Mouse (Mus musculus): ENCODE measurements around the gene Ppil3.

Gene Ppil3

DNA sequence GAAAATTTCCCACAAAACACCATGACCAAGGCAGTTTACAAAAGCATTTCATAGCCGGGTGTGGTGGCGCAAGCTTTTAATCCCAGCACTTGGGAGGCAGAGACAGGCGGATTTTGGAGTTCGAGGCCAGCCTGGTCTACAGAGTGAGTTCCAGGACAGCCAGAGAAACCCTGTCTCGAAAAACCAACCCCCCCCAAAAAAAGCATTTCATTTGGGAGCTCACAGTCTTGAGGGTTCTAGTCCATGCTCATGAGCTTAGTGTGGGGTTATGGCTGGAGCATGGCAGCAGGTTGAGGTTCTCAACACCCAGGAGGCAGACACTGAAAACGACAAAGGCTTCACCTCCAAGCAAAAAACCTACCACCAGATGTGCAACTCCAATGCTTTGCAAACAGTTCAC is 37.1 kb downstream of the Ppil3 start:
- no peak for DNase-seq

DNA sequence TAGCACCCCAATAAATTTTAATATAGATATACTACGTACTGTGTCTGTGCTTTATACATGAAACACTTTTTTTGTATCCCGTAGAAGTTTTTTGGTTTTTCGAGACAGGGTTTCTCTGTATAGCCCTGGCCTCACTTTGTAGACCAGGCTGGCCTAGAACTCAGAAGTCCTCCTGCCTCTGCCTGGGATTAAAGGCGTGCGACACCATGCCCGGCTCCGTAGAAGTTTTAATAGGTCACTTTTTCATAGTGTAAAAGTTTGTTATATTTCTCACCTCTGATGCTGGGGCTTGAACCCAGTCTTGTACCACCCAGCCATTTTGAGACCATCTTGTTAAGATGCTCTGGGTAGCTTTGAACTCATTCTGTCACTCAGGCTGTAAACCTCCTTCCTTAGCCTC is 38.0 kb downstream of the Ppil3 start:
- no peak for DNase-seq

DNA sequence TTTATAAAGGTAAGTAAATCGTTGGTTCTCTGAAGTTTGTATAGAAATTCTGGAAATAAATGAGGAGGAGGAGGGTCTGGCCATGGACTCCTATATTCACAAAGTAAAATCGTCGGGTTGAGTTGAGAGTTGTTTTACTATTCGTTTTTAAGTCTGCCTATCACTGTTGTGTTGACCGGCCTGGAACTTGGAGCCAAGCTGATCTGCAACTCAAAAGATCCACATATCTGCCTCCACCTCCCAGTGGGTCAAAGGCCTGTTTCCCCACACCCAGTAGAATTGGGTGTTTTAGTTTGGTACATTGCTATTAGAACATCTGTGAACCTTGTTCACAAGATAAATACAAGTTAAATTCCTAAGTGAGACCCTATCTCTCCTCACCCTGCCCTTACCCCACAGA is 41.5 kb downstream of the Ppil3 start:
- no peak for DNase-seq

DNA sequence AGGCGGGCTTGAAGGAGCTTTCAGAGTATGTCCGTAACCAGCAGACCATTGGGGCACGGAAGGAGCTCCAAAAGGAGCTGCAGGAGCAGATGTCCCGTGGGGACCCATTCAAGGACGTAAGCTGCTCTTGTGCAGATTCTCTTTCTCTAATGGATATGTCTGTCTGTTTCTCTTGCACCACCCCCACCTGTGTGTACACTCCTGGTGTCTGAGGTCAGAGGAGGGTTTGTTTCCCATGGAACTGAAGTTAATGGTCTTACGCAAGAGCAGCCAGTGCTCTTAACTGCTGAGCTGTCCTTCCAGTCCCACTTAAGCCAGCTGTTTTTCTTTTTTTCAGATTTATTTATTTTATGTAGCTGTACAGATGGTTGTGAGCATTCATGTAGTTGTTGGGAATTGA is 43.9 kb downstream of the Ppil3 start:
- DNase-seq = no peak

DNA sequence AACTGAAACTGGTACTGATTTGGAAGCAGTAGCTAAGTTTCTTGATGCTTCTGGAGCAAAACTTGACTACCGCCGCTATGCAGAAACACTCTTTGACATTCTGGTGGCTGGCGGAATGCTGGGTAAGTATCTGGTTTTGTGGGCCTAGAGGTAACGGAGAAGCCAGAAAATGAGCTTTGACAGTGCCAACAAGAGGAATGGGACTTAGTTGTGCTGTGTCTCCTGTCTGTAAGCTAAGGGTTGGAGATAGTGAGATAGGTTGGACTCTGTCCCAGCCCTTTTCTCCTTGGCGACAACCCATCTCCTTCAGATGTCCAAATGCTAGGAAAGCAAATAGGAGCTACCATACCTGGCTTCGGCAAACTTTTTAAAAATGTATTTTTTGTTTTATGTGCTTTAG is 47.6 kb downstream of the Ppil3 start:
- DNase-seq = no peak

DNA sequence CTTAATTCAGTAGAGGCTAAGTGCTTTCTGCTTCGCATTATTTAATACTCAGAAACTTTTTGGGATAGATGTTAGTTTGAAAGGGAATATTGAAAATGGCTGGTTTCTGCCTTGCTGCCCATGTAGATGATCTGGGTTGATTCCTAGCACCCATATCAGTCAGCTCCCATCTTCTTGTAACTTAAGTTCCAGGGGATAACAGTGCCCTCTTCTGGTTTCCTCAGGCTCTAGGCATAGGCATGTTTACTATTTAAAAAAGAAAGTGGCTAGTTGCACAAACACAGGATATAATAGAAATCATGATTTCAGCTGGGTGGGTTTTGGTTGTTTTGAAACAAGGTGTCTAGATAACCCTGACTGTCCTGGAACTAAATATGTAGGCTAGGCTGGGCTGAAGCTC is 49.1 kb downstream of the Ppil3 start:
- no peak for DNase-seq

DNA sequence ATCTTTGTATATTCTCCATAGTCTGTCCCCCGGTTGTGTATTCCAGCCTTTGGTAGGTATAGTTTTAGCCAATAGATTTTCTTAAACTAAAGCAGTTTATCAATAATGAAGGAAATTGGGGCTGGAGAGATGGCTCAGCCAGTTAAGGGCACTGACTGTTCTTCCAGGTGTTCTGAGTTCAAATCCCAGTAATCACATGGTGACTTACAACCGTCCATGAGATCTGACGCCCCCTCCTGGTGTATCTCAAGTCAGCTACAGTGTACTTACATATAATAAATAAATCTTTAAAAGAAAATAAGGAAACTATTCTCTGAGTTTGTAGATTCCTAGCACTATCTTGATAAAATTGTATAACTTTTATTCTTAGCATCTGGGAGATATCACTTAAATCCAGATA is 49.9 kb downstream of the Ppil3 start:
- DNase-seq = no peak

DNA sequence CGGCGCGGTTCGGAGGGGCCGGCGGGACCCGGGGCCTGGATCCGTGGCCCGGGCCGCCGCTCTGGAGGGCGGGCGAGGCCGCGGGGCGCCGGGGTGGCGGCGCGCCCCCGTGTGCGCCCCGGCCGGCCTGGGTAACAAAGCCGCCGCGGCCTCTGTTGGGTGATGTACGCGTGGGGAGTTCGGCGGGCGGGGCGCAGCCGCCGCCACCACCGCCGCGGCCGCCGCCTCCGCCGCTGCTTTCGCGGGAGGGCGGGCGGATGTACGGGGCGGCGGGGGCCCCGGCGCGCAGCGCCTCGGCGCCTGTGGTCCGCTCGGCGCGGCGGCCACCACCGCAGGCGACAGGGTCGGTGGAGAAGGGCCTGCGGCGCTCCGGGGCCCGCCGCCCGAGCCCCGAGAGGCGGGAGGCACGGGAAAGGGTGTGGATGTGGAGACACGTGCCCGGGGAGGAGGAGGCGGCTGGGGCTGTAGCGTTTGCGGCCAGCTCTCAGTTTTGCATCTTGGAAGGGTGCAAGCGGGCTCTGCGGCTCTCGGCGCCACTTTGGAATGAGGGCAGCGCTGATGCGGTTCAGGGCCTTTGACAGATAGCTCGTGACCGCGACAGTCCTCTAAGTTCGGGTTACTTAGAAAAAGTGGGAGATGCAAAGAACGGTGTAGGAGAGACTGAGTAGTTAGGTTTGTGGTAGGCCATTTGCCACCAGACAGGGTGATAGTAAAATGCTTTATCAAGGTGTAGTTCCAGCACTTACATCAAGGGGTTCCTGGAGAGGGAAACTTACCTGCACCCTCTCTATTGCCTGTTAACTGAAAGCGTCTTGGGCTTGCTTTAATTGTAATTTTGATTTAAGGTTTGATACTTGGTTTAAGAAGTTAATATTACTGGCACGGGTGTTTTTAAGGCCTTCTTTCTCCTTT is 51.7 kb downstream of the Ppil3 start:
- DNase-seq = peak; percentile 70 to 71

DNA sequence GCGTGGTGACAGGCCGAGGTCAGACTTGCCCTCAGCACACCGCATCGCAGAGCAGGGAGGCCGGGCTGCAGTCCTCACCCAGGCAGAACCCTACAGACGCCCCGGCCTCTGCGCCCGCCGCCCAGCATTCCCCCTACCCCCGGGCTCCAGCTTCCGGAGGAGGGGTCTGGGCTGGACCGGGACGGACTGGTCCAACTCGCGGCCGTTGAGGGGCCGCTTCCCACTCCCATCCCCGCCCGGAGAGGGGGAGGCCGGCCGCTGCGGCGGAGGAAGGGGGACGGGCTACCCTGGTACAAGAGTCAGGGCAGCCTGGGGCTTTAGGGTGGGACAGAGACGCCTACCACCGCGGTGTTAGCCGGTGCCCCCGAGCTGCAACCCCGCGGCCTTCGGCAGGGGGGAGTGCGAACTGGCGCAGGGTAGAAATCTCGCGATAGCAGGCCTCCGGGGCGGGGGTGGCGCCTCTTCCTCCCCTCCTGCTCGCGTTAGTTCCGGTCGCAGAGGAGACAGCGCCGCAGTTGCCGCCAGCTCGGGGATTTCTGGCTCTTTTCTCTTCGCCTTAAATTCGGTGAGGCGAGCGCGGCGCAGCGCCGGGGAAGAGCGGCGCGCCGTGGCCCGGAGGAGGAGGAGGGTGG is 52.5 kb downstream of the Ppil3 start, which contains the start of gene Bzw1:
Gene Bzw1 (plus strand): TSS at position 247 of the 632 bp plus-strand sequence.
- DNase-seq = peak; percentile 96

DNA sequence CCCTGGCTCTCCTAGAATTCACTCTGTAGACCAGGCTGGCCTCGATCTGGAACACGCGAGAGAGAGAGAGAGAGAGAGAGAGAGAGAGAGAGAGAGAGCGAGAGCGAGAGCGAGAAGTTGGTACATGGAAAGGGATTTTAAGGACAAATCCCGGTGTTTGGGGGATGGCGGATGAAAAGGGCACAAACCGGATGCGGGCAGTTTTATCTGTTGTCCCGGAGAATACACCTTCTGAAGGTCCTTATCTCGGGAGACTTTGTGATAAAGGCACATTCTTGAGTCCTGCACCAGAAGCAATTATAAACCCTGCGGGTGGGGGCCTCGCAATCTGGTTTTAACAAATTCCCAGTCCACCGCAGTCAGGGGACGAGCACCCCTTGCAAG is 53.0 kb downstream of the Ppil3 start:
- no peak for DNase-seq

DNA sequence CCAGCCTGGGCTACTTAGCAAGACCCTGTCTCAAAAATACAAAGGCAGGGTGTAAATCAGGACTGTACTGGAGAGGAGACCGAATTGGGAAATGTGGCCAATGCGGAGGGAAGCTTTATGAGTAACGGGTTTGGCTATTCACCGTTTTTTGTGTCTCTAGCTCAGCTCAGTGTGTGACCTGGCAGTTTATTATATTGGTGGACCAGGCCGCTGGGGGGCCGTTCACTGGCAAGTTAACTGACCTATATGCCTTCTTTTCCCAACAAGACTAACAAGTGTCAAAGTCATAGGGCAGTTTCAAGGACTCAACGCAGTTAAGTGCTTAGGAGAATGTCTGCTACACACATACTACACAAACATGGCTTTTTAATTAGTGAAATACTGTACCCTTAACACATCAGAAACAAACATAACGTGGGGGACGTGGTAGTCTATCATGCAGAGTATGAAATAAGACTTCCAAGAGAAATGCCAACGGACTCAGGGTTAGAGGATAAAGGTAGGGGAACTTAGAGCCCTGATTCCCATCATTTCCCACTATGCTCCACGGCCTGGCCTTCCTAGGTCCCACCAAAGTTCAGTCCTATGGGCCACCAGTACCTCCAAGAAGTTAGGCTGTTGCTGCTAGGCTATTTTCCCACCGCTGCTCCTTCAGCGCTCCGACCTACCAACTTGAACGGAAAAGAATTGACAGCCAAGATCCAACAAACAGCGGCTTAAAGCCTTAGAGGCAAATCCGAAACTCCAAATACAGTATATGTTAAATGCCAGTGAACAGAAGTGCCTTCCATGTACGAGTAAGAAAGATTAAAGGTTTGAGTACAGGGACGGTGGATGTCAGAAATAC is 53.6 kb downstream of the Ppil3 start:
- no peak for DNase-seq

DNA sequence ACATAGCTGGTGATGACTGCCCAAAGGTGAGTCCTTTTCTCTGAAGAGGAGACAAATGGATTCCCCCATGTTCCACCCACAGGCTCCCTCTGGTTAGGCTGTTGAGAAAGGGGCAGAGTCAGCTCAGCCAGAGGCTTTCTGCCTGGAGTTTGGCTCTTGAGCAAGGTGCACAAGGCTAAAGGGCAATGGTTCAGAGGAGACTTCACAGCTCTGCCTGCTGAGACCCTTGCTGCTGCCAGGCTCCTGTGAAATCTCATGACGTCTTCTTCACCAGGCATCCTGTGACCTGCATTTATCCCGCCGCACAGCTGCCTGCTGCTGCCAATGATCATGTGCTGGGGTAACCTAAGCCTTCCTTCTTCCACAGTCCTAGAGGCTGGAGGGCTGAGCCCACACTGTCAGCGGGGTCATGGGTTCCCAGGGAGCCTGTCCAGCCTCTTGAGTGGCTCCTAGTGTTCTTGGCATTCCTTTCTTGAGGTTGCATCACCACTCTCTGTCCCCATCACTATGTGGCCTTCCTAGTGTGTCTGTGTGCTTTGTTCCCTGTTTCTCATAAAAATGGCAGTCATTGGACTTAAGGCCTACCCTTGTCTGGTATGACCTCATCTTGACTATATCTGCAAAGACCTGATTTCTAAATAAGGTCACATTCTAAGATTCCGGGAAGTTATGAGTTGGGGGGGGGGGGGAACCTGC is 62.6 kb downstream of the Ppil3 start:
- DNase-seq = no peak
